Mouse (Mus musculus) gastrocnemius, postnatal 4 days (tissue): ENCODE data around the gene Rxra. TPM values are rescaled to one million over a fixed set of nuclear protein-coding genes. Genes with fewer than 3 reads are reported as not detected.

ENCODE experiments used
- DNase-seq, 2 experiments: peaks; one replicate each; pipeline ENCODE4 v3.0.0; 2021 to 2022; ENCODE audit warnings: low spot score in 2 of 2, mixed read lengths in 2 of 2
- long read RNA-seq, 2 experiments: library from polyadenylated mRNA; stranded (forward); transcript quantifications; one replicate each; pipeline ENCODE4 v2.0.0; 2021
- total RNA-seq, 2 experiments: library from RNA; stranded (reverse); gene quantifications; 2 replicates each; pipeline ENCODE4 v1.2.3; 2021

Rxra gene
- total RNA-seq, result 10 to 100 TPM; 59.0 to 60.2 TPM
- long read RNA-seq, experiment 1, full-length matches to known transcripts, result 17 of 46 reads
- long read RNA-seq, experiment 1, partial matches to known transcripts, result 7 of 46 reads
- long read RNA-seq, experiment 1, other reads (novel, unspliced or antisense), result 22 of 46 reads
- long read RNA-seq, experiment 2, full-length matches to known transcripts, result 36 of 70 reads
- long read RNA-seq, experiment 2, partial matches to known transcripts, result 33 of 70 reads
- long read RNA-seq, experiment 2, other reads (novel, unspliced or antisense), result 1 of 70 reads

DNA sequence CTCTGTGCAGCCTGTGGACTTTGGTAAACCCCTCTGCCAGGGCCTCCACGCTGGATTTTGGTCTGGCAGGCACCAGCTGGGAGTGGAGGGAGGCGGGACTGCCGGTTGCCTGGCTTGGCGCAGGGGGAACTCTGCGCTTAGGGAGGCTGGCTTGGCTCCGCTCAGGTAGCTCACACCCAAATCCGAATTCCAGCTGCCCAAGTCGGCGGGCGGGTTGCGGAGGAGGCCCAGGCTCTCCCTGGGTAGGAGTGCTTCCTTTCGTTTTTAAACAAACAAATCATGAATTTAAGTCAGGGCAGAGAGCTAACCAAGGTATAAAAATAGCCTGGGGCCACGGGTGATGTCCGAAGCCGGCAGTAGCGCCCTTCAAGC is at the start of gene Rxra:
Gene Rxra, plus strand, starts transcription at position 335 of the 372 bp plus-strand sequence.
- peak; percentile 44 to 72 for DNase-seq

DNA sequence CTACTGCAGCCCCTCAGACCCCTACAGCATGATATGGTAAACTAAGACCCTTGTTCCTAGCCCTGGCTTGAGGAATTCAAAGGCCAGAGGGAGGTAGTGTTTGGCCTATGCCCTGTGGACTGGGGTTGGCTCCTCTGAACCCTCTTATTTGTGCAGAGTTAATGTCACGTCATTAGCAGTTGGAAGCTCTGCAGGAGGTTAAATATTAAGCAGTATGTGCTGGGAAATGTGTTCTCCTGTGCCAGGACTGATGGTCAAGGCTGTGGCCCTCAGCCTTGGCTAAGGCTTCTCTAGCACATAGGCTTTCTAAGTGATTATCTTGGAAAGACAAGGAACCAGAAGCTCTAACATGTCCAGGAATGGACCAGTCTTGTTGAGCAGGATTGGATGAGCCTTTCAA is 49.6 kb upstream of the Rxra start:
- no peak for DNase-seq

DNA sequence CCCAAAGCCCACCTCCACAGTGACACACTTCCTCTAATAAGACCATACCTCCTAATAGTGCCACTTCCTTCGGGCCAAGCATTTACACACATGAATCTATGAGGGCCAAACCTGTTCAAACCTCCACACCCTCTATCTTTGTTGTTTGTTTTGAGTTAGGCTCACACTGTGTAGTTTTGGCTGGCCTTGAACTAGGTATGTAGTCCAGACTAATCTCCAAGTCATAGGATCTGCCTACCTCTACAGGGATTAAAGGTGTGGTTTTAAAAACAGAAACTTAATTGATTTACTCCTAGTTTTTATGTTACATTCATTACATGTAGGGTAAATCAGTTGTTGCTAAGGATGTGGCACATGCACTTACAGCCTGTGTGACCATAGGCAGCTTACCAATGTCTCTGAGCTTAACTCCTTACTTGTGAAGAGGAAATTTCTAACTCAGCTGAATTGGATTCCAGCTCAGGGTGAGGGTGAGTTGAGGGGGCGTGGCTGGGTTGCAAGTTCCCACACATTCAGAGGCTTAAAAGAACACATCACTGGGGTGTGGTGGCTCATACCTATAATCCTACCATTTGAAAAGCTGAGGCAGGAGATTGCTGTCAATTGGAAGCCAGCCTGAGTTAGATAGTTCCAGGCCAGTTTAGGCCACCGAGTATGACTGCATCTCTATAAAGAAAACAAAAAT is 45.5 kb upstream of the Rxra start:
- no peak for DNase-seq

DNA sequence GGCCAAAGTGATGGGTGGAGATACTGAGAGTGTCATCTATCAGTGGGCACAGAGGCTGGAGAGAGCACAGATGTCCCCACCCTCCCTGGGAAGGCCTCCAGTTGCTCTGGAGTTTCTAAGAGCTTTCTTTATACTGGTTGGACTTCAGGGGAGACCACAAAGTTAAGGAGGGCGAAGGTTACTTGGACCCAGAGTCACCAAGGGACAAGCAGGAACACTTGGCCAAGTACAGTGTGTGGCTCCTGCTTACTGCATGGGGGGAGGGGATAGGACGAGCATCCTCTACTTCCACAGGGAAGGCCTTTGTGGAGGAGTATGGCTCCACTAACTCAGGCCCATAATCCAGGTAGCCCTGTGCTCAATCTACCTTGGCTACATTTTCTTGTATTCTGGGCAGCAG is 42.8 kb upstream of the Rxra start:
- DNase-seq, result no peak

DNA sequence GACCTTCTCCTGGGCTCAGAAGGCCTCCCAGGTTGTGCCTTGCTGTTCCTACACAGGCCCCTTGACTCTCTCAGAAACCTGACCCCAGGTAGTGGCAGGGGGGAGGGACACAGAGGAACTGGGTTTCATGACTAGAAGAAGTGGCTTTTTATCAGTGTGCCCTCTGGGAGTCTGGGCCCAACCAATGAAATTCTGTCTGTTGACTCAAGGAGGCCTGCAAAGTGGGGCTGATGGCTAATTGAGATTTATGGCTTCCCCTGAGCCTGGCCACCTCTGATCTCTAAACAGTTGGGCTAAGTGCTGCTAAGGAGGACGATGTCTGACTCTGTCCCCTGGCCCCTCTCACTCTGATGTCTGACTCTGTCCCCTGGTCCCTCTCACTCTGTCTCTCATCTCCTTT is 42.2 kb upstream of the Rxra start:
- DNase-seq, result no peak

DNA sequence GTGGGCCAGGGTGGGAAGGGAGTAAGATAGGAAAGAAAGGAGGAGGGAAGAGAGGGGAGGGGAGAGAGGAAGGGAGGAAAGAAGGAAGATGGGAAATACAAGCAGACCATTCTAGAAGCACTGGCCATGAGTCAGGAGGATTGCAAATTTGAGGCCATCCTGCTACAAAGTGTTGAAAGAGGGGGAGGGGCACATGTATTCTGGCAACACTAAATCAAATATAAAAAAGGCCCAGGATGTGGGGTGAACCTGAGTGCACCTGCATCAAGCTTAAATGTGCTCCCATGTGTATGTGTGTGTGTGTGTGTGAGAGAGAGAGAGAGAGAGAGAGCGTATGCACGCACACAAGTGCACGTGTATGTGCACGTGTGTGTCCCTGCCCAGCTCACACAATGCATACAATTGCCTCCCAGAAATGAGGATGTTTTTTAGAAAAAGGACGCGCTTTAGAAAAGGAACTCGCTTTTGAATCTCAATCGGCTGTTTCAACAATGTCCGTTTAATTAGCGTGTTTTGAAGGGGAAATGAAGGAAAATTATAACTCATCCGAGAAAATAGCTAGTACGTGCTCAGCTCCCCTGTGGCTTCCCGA is 41.0 kb upstream of the Rxra start:
- no peak for DNase-seq

DNA sequence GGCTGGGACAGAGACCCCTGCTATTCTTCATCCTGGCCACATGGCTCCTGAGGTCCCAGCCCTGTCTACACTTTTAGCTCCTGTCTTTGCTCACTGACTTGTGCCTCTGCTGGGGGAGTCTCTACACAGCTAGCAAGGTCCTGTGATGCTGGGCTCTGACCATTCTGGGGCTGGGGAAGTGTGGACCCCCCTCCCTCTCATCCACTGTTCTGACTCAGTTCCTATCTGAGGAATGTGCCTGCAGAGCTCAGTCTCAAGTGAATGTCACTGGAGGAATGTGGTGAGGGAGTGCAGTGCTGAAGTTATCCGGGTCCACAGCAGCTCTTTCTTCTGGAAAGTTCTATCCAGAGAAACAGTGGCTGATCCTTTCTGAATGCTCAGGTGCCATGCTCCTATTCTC is 39.4 kb upstream of the Rxra start:
- no peak for DNase-seq

DNA sequence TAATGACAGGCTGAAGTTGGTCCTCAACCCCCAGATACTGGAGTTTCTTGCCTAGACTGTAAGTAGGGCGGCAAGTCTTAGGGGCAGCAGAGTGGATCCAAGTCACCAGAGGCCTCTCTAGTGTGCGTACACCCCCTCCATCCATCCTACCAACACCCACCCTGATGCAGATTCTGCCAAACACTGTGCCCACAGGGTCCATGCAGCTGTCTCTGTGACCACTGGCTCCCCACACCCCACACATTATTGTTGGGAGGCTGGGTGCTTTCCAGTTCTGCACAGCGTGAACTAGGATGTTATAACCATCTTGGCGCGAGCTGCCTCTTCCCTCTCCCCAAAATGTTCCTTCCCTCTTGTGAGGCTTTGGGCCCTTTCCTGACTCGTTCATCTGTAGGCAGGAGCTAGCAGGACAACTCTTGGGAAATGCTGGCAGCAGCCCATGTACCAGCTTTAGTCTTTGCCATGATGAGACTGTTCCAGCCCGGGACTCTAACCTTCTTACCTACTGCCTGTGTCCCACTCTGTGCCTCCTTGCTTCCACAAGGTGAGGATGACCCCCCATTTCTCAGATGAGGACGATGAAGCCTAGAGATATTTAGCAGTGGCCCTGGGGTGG is 38.9 kb upstream of the Rxra start:
- DNase-seq, result no peak

DNA sequence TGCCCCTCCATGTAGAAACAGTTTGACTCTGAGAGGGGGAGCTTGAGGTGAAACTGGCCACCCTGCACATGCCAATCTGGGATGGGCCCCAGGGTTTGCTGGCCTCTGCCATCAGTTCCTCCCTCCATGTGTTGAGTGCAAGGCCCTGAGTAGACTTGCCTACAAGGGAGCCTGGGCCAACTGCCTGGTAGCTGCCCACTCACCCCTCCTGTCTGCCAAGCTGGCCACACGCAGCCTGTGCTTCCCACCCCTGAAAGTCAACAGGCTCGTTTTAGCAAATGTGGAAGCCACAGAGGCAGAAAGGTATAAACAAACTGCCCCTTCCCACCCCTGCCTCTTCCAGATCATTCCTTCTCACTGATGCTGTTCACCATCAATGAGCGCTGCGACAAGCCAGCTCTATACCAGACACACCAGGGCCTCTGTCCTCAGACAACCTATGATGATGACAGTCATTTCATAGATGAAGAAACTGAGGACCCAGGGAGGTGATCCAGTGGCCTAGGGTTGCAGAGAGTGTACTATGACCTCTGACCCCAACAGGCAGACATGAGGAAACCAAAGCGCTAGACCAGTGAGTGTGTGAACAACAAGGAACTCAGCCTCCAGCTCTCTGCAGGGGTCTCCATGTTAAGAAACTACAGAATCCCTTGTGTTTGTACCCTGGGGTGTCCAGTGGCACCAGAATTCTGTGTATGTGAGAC is 36.5 kb upstream of the Rxra start:
- no peak for DNase-seq

DNA sequence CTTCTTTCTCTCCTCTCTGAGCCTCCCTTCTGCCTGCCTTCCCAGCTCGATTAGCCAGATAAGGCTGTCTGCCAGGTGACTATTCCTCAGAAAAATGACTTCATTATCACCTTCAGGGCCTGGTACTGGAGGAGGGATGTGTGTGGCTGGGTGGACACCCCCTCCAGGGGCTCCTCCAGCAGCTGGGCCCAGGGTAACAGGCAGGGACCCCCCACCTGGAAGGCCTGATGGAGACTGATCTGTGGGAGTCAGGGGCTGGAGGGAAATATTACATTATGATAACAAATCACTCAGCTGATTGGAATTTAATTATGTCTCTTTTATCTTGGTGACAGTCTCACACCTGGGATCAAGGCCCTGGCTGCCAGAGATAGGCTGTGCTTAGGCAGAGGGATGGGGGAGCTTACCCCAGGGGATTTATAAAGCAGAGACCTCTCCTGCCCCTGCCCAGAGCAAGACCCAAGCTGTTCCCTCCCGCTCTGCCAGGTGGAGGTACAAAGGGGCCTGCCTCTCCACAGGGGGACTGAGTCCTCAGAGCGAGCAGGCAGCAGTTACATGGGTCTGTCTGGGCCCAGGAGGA is 35.2 kb upstream of the Rxra start:
- DNase-seq, result no peak

DNA sequence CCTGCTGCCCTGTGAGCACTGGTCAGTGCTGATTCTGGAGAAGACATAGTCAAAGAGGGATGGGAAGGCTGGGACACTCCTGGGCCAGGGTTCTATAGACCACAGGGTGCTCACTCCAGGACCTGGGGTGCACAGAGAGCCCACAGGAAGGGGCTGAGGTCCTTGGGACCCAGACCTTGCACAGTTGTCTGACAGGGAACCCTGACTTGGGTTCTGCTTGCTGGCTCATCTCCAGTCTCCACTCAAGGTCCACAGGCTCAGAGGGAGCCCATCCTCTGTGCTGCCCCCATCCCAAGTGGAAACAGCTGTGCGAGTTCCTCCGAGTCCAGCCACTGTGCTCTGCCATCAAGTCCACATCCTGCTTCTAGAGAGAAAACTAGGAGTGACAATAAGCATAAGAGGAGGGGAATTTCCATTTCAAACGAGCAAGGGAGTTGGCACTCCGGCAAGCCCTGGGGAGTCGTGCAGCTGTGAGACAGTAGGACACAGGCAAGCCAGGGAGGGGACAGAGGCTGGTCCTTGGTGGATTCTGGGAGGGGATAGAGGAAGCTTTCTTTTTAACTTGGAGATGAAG is 31.6 kb upstream of the Rxra start:
- DNase-seq, result peak in 1 of 2 experiments; percentile 34

DNA sequence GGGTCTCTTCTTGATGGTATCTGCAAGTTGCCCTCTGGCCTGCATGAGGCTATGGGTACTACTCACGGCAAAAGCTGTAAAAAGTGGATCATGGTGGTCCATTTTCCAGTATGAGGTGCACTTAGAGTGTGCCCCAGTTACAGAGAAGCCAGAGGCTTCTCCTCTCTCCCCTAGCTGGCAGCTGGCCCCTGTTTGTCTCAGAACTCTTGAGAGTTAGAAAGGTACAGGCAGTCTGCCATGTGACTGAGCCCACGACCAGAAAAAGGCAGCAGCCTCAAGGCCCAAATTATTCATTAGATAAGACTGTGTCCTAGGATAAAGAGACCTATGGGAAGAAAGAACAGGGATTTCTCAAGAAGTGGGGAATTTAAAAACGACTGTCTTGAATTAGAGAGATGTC is 30.8 kb upstream of the Rxra start:
- DNase-seq, result no peak

DNA sequence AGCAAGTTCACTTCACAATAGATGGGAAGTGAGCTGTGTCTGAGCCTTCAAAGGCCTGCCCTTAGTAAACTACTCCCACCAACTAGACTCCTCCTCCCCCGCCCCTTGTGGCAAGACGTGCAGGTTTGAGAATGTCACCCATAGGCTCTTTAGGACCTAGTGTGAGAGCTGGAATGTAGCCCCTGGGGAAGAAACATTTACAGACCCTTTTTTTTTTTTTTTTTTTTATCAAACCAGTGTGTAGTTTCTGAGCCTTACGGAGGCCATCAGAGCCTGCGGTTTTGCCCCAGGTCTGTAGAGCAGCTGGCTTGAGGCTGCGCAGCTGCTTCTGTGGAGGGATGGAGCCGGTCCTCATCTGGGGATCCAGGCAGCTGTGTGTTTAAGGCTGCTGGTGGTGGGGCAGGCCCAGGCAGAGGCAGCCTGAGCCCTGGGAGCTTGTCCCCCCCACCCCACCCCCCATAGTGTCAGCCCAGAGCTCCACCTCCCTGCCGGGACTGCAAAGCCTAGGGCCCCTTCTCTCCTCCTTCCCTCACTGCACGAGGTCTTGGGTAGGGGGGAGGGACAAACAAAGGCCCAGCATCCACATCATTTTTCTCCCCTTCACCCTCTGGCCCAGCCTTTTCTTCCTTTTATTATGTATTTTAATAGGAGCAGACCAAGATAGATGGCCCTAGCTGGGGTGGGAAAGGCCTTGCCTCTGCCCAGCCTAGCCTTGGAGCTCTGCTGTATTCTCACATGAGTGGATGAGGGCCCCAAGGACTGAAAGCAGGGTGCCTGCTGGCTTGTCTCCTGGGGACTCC is 26.2 kb upstream of the Rxra start:
- no peak for DNase-seq

DNA sequence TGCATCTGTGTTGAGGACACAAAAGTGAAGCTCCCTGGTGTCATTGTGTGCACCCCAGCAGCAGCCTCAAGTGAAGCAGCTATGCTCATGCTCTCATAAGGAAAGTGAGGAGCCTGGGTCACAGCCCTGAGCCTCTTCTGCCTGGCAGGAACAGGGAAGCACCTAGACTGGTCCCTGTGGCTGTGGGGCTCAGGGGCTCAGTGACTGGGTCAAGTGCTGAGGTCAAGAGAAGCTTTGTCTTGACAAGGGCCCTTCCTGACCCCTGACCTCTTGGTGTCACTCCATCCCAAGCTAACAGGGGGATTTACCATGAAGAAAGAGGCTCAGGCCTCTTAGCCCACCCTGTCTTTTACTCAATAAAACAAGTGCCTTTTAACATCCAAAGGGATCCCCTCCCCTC is 25.2 kb upstream of the Rxra start:
- no peak for DNase-seq

DNA sequence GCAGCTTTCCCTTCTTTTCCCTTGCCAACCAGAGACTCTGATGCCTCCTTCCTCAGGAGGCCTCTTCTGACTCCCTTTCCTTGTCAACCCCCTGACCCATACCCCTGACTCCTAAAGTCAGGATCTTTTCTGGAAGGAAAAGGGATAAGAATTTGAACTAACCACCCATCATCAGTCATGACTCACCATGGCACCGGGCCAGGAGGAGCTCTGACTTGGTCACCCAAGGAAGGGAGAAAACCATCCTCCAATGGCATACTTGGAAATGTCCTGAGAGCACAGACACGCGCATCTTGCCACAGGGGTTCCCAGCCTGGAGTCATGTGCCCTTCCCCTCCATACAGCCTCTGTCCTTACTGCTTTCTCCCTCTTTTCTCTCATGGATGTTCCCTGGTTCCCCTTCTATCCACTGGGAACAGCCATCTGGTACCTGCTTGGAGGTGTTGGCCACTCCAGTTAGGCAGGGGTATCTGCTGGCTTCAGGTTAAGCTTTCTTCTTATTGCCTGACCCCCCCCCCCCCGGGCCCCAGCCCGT is 22.7 kb upstream of the Rxra start:
- DNase-seq, result no peak

DNA sequence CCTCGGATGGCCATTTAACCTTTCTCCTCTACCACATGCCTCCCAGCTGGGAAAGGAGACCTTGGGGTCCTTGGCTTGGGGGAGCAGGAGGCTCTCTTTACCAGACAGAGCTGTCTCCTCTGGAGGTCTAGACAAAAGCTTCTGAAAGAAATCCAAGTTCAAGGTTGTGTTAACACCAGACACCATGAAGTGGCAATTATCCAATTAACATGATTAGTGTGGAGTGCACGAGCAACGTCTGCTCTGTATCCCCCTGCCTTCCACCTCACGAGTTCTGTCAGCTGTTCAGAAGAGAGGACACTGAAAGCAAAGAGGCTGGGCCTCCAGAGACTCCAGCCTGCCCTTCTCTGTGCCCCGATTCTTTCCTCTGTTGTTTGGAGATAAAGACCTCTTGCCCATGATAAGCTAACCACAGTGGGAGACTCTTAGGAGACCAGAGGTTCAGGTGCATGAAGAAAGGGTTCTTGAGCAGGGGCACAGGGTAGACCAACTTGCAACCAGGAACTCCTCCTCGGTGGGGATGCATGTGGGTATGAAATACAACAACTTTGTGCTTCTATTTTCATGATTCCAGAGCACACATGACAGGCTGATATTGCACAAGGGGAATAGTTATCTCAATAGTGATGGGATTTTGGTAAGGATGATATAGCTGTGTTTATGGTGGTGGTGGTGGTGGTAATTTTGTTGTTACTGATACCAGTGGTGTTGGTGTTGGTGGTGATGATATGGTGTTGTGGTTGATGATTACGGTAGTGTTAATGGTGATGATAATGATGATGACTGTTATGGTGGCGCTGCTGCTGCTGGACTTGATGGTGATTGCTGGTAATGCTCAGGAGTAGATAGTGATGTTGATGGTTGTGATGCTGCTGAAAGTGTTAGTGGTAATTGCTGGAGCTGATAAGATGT is 21.7 kb upstream of the Rxra start:
- DNase-seq, result no peak

DNA sequence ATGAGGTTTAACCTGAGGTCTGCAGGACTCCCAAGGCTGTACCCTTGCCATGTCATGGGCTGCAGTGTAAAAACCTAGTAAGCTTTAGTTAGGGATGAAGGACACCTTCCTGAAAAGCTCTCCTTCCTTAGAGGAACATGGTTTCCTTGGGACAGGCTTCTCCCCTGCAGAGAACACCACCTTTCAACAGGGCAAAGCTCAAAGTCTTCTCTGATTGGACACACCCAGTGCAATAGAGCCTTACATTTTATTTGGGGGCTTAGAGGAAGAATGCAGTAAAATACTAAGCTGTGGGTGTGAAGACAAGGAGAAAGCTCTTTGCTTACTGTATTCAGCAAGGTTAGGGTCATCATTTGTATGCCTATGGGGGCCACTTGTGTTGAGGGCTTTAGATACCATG is 19.7 kb upstream of the Rxra start:
- no peak for DNase-seq

DNA sequence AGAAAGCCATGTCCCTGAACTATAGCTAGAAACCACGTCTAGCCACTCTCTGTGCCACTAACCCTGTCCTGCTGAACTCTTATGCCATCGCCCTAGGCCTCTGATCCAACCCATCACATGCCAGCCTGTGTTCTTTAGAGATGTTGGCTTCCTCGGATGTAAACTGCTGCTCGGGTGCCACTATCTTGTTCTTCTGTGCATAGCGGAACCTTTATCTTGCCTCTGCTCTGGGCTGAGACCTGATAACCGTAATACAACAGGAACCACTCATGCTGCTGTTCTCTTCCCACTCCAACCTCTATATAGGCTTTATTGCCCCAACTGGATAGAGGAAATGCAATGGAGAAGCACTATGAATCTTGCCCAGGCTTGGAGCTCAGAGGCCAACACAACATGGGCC is 11.0 kb upstream of the Rxra start:
- DNase-seq, result no peak

DNA sequence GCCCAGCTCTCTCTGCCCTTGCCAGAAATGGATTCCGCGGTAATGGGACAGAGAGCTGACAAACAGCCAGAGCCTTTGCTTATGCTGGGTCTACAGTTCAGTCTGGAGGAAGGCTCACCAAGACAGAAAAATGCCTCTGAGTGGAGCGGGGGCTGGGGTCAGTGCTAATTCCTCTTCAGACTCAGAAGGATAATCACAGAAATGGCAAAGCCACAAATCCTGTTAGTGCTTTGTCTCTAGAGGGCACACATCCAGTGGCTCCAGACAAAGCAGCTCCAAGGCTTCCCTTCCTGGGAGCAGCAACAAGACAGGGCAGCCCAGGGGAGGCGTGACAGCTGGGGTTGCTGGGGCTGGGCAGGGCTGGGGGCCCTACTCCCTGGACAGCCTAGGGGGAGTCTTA is 9.5 kb upstream of the Rxra start:
- DNase-seq, result no peak
